Mouse (Mus musculus) CH12F3 (cell line): Measurements from ENCODE around the gene Prss12.

Experiments used
- in situ Hi-C: fragments of 300-500 bp; cut with MboI; formaldehyde crosslinking; loops from 2 replicates; pipeline ENCODE4 v1.14.3; 2020; ENCODE audit warnings: low sequenced_read_pairs

Prss12 gene

DNA sequence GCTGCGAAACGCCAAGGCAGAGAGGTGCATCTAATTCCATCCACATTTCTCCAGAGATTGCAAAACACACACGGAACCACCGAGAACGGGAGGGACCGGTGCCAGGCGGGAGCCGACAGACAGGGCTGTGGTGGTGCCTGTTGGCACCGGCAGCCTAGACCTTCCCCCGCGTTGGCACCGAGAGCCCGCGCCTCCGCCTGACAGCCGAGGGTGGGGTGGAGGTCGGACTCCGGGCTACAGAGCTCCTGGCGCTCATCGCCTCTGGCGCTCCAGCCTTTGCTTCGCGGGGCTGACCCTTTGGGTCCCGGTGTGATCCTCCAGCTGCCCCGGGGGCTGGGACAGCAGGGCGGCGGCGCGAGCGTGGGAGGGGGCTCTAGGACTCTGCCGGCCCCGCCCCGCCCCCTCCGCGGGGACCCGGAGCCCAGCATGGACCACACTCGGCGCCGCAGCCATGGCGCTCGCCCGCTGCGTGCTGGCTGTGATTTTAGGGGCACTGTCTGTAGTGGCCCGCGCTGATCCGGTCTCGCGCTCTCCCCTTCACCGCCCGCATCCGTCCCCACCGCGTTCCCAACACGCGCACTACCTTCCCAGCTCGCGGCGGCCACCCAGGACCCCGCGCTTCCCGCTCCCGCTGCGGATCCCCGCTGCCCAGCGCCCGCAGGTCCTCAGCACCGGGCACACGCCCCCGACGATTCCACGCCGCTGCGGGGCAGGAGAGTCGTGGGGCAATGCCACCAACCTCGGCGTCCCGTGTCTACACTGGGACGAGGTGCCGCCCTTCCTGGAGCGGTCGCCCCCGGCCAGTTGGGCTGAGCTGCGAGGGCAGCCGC lies at the start of gene Prss12:
TSS of gene Prss12 (plus strand) at position 206 of the 830 bp plus-strand sequence.
- in situ Hi-C loops, result no loop called here

DNA sequence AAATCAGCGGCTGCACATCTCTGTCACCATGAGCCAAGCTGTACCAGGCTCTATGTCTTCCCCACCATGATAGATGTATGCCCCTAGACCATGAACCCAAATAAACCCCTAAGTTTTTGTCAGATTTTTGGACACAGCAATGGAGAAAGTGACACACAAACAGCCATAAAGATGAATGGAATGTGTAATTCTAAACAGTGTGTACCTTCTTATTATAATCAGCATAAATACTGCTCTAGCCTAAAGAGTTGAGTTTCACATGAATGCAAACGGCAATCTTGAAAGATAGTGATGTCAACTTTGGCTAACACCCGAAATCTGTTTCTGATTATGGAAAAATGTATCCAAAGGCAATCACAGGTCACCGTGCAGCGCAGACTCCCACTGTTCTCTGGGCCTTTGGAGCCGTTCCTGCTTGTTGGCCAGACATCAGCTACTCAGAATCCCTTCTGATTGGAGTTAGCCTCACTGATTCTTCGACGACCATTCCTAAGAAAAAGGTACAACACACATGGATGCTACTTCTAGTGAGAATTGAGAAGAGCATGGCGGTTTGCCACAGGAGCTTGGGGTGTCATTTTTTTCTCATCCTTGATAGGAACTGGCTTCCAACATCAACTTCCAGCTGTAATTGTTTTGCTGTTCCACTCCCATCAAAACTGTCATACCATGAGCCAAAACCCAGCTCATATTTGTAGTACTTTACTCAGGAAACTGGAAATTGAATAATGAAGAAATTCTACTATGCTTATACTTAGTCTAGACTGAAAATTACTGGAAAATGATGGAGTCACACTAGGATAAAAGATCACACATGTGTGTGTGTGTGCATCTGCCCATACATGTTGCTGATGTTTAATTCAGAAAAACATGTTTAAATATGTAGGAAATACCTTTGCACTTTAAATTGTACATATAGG lies 48.9 kb upstream of the Prss12 start:
- in situ Hi-C loops, result no loop called here

DNA sequence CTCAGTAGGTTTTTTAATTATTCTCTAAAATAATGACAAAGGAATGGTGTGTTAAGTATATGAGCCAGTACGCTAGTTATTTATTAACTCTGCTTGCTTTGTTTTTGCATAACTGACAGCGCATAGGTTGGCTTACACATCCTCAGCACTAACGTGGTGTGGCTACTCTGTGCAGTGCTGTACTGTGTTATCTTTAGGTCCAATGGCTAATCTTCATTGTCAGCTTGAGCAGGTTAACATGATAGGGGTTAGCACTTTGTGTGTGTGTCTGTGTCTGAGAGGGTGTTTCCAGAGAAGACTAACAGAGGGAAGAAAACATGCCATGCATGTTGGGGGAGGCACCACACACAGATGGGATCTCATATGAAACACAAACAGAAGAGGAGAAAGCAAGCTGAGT lies 41.8 kb upstream of the Prss12 start:
- in situ Hi-C loops, result no loop called here

DNA sequence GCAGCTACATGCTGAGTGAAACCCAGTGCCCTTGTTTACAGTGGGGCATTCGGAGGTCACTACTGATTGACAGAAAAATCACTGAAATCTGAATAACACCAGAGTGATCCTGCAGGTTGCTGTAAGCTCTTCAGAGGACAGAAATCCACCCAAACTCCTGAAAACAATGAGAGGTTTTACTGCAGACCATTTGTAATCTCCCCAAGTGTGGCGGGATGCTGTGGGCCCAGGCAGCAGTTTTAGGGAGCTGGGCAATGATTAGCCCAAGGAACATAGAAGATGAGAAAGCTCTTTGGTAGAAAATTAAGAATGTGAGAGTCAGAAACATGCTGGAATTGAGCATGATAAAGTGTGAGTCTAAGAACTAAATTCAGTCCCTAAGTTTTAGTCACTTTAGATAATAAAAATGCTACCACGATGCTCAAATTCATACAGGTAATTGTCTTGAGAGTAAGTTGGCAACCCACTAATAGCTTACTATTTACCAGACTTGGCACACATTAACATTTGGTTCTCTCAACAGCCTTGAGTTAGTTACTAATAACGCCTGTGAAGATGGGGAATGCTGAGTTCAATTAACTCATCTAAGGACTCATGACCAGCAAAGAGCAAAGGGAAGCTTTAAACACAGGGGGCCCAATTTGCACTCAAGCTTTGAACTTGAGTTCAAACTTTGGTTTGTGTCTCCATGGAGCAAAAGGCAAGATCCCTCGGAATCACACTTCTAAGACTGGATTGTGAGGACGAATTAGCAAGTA lies 34.7 kb upstream of the Prss12 start:
- in situ Hi-C loops, result no loop called here

DNA sequence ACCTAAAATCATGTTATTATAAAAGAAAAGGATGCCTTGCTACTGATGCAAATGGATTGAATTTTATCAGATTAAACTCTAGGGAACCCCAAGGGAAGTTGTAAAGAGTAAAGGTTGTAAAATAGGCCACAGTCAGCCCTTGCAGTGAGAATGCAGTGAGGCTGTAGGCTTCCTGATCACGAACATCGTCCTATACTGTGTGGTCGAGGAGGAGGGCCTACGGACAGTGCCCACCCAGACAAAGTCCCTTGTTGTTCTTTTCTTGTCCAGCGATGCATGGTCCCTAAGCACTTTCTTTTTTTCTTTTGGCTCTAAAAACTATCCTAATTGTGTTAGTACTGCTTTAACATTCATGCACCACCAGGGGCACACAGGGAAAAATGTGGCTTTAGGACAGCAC lies 33.5 kb upstream of the Prss12 start:
- in situ Hi-C loops, result no loop called here

DNA sequence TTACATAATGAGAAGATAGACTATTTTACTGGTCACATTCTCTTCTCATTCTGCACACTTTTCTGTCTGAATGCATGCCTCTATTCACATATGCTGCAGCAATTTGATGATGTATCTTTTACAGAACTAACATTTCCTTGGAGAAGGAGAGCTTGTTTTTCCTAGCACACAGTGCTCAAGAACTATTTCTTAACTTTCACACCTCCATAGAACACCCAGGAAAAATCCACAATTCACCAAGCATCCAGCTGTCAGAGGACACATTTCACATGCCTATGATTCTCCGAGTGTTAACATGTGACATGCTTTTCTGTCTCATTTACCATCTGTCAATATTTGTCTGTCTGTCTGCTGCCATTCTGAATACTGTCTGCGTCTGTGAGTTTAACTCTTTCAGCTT lies 21.1 kb upstream of the Prss12 start:
- in situ Hi-C loops, result no loop called here

DNA sequence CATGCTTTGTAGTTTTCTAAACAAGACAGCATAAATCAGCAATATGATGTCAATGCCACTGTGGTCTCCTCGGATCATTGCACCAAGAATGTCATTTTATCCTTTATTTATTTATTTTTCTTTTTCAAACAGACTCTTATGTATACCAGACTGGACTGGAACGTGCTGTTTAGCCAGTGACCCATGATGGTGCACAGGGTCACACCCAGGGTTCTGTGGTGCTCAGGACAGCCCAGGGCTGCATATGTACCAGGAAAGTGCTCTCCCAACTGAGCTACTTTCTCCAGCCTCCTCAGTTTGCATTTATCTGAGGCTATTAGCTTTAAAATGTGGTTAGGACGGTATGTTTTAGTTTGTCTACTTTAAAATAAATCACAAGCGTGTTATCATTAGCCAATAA lies 18.7 kb upstream of the Prss12 start:
- in situ Hi-C loops, result no loop called here

DNA sequence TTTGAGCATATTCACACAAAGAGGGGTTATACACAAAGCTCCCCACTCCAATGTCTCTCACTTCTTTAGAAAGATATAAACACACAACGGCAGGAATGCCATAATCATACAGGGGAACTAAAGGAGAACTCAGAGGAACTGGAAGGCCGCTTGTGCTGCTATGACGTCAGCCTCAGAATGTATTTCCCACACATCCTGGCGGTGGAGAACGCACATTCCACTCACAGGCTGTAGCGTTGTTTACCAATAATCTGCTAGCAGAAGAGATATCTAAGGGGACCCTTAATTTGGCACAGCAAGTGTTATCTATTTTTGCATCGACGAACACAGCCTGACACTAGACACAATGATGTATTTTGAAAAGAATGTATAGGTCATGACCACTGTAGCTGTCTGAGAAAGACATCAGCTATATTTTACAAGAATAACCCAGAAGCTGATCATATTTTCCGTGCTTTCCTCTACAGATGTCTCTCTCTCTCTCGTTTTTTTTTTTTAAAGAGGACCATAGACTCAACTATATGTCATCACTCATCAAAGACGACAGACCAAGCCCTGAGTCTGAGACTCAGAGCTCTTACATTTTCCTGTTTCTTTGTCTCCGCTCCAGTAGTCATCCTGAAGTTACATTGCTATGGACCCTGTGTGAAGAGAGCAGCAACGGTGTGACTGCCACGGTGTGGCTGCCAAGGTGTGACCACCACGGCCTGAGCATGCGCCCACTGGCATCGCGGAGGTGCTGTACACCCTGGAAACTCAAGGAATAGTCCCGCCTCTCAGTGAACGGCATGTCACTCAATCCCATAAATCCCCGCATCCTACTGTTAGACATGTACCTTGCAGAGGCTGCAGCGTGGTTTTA lies 16.9 kb upstream of the Prss12 start:
- in situ Hi-C loops, result no loop called here

DNA sequence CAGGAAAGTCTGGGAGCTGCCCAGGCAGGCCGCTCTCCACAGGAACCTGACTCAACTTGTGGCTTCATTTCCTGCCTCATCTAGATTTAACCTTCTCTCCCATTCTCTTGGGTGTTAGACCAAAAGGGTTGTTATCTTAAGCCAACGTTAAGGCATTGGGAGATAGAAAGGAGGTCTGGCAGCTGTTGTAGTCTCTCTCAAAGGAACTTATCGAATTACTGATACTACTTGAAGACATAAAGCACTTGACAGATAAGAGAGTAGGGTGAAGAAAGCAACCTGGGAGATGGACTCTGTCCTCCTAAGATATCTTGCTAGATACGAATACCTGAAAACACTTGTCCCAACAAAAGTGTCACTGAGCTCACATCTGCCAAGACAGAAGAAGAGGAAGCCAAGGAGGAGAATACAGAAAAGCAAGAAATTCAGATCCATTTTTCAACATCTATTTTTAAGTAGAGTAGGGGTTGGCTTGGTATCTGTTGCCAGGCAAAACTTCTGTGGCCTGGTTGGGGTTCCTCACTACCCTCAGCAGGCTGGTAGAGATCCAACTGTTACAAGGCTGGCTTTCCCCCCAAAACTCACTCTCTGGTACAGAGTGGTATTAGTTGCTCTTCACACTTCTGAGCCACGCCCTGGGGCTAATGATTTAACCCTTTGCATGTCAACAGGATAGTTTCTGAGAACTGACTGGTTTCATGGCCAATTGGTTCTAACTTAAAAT lies 14.6 kb upstream of the Prss12 start:
- in situ Hi-C loops, result no loop called here

DNA sequence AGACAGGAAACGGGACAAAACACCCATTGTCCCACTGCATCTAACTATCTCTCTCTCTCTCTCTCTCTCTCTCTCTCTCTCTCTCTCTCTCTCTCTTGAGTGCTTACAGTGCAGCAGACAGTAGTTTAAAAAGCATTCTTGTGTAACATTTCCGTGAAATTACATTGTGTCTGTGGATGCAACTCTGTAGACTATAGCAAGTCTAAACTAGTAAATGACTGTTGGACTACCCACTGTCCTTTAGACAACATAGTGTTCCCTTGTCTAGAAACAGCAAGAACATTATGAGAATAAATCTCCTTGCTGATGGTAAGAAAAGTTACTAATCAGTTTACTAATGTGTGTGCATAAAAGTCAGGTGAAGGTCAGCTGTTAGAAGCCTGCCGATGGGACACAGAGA lies 13.4 kb upstream of the Prss12 start:
- in situ Hi-C loops, result no loop called here

DNA sequence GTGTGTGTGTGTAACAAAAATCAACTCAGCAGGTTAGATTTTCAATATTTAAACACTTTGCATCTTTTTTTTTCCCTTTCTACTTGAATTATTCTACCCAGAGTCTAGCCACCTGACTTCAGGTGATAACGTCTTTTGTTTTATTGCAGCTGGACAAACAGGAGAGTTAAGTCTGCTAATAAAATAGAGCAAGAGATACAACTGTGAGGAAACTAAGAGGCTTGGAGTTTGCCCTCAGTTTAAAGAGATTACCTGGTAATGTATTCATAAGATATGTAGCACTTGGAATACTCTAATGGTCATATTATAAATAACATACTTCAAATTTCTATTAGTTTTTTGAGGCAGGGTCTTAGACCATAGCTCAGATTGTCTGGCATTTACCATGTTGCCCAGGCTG lies 9.1 kb upstream of the Prss12 start:
- in situ Hi-C loops, result no loop called here

DNA sequence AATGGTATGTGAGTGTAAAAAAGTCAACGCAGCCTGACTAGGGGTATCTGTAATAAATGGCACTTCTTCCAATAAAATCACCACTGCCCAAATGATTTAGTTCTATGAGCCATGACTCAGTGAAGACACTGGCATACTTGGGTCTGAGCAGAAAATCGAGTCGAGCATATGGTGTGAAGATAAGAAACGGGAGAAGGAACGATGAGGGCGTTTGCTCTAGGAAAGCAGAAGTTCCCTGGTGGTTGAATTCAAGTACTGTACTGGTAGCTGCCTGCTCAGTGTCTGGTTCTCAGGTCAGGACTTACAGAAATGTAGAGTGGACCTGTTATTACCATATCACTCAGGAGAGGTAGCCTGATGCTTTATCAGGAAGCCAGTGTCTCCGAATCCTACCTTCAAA lies 6.2 kb upstream of the Prss12 start:
- in situ Hi-C loops, result no loop called here

DNA sequence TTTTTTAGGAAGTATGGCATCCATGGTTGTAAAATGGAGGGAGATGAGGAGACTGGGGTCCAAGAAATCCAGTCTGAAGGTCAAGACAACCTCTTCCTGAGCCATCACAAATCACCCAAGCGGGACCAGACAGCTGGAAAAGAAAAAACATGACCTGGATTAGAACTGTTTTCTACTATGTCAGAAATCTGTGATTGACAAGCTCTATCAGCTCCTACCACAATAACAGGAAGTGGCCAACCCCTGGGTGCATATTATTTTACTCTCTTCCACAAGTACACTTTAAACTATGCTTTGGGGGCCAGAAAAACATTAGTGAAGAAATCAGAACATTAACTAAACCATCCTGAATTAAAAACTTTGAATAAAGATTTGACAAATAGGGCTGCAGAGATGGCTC lies 2.2 kb upstream of the Prss12 start:
- in situ Hi-C loops, result no loop called here

DNA sequence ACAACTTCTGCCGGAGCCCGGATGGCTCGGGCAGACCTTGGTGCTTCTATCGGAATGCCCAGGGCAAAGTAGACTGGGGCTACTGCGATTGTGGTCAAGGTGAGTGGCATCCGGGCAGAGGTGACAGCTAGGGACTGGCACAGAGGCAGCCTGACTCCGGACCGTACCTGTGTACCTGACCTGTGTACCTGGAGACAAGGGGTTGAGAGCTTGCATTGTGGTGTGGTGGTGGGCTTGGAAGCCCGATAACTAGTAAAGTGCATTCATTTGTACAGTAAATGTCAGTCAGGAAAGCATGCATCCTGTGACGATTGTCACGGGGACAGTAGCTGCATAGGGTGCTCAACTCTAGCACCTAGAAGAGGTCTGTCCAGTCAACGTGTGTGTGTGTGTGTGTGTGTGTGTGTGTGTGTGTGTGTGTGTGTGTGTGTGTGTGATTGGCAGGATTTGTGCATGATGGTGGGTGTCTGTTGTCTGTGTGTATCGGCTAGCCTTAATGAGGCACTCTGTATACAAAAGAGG lies 886 bp downstream of the Prss12 start:
- in situ Hi-C loops, result no loop called here

DNA sequence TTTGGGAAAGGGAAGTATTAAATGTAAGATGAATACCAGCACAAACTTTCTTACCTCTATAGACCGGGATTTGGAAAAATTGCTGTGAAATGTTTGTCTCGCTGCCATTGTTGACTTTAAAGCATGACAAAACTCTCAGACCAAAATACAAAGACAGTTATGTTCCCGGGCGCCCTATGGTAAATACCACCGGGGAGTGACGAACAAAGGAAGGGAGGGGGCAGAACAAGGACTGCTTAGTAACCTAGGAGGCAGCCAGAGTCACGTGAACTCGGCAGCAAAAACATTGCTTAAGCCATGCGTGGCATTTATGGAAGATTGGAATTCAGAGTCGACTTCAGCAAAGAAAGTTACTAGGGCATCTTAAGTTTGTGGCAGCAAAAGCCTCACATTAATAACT lies 1.4 kb downstream of the Prss12 start:
- in situ Hi-C loops, result no loop called here

DNA sequence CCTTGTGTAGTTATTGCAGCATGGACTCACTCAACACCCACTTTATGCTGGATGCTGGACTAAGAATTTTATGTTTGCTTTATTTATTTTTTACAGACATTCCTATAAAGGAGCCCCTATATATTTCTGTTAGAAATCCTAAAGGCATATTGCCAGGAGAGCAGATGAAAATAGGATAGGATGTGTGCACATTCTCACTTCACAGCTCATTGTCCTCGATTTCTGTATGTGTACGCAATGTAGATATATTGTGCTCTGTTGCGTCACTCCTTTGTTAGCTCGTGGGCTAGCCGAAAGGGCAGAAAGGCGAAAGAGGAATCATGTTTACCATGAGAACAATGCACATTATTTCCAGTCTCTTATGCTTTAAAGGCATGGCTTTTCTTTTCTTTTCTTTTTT lies 3.4 kb downstream of the Prss12 start:
- in situ Hi-C loops, result no loop called here

DNA sequence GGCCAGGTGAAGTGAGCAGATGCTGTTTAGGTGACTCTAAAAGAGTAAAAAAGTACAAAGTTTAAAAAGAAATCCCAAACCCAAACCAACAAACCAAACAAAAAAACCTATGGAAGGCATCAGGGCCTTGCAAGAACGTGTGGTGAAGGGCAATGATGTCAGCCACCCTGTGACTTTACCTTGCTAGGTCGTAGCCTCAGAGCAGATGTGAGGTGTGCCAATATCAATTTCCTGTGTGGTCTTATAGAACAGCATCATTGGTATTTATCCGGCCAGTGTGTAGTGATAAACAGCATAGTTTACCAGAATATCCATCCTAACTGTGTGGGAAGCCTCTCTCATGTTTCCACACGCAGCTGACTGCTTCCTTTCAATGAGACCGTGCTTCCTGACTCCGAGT lies 6.2 kb downstream of the Prss12 start:
- in situ Hi-C loops, result no loop called here

DNA sequence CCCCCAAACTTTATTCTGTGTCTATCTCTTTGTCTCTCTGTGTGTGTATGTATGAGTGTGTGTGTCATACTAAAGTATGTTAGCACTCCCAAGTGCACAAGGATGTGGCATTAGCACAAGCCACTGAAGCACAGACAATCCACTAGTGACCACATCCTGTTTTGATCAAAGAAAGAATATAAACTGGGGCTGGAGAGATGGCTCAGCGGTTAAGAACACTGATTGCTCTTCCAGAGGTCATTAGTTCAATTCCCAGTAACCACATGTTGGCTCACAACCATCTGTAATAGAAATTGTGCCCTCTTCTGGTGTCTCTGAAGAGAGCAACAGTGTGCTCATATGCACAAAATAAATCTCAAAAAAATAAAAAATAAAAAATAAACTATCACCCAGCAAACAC lies 12.8 kb downstream of the Prss12 start:
- in situ Hi-C loops, result no loop called here

DNA sequence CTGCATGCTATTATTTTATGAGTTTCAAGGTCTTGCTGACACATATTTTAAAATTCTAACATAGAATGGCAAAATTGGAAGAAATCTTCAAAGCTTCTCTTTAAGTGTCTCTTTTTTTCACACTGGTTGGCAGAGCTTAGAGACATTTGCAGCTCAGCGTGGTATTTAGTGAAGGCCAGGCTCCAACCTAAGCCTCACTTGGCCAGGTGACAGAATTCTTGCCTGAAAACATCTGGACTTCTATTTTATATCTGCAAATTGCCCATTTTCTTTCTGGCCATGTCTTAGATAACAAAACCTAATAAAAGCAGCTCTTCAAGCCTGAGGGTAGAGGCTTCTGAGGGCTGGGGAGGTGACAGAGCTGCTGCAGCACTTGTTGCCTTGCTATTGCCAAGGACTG lies 13.7 kb downstream of the Prss12 start:
- in situ Hi-C loops, result no loop called here

DNA sequence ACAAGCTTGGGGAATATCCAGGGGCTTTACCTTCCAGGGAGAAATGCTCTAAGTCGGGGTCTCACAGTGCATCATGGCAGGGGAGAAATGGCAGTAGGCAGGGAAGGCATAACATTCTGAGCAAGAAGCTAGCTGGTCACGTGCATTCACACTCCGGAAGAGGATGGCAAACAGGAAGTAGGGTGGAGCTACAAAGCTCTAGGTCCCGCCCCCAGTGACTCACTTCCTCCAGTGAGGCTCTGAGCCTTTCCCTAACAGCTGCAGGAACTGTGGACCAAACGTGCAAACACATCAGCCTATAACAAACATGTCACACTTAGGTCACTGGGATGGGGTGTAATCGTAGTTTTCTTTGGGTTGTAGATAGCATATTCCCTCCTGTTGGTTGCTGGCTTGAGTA lies 15.6 kb downstream of the Prss12 start:
- in situ Hi-C loops, result no loop called here
